Mouse (Mus musculus) E14TG2a.4 (cell line): Measurements from ENCODE around the gene Rexo1.

Experiments
- CTCF ChIP-seq: conservative IDR thresholded peaks from 2 replicates; pipeline ENCODE4 v1.5.1; 2014; ENCODE audit warnings: low read length
- NANOG ChIP-seq: IDR thresholded peaks from 2 replicates; pipeline ENCODE4 v1.6.1; 2014; ENCODE audit warnings: borderline replicate concordance, low read length, mixed read lengths
- POU5F1 ChIP-seq: IDR thresholded peaks from 2 replicates; pipeline ENCODE4 v1.6.1; 2014; ENCODE audit warnings: low read length, borderline replicate concordance

GRCm38 (mm10) chr10:80587305-80587657 lies 25.9 kb upstream of the Rexo1 start:
- TF ChIP-seq CTCF (no peak), POU5F1 (no peak), NANOG (no peak)
